In genomic region chr5:39316478-39316877, GRCm38 (mm10) we compare ENCODE assay signal across 16 mouse cellular contexts.
"Had no signal": no experiment of that assay in that cellular context is flagged by ENCODE, and none has a peak within 500 bp of the region (broad histone marks: within the 10 kb centered on the region; RNA-seq: fewer than 3 reads in every experiment).

No protein-coding gene starts in this region.

- ATAC-seq: midbrain, embryonic 16.5 days had no signal

- H3K27ac ChIP-seq: liver, embryonic 14.5 days; midbrain, embryonic 10.5 days; midbrain, embryonic 12.5 days; neural tube, embryonic 13.5 days; neural tube, embryonic 15.5 days had no signal

- DNase-seq: lung, adult 18-20 months; lung, embryonic 14.5 days; lung, postnatal 10 days; lung, postnatal 4 days; midbrain, embryonic 14.5 days; retina, postnatal 1 day; spleen, adult 18-20 months; thymus, postnatal 14 days; thymus, postnatal 36 days had no signal

- H3K36me3 ChIP-seq: midbrain, embryonic 10.5 days; midbrain, embryonic 12.5 days; neural tube, embryonic 13.5 days; neural tube, embryonic 15.5 days had no signal

- H3K4me3 ChIP-seq: midbrain, embryonic 10.5 days; midbrain, embryonic 12.5 days; myocyte; neural tube, embryonic 13.5 days; neural tube, embryonic 15.5 days had no signal

- H3K27me3 ChIP-seq: midbrain, embryonic 12.5 days; neural tube, embryonic 13.5 days; neural tube, embryonic 15.5 days had no signal

- H3K4me1 ChIP-seq: midbrain, embryonic 10.5 days; midbrain, embryonic 12.5 days; neural tube, embryonic 13.5 days; neural tube, embryonic 15.5 days had no signal
